Mouse (Mus musculus): ENCODE results near the gene Zfand2b. TPM values are rescaled to one million over a fixed set of nuclear protein-coding genes. Genes with fewer than 3 reads are reported as not detected.

Gene Zfand2b
- total RNA-seq, 2 experiments from 2014 or later: 14.6 to 17.7 TPM

GRCm38 (mm10) chr1:75180105-75180590 is 11.7 kb downstream of the Zfand2b start, which contains the start of gene Abcb6:
Gene Abcb6, minus strand, starts transcription at chr1:75180392.
- Histone ChIP-seq H3K4me3 (peak within 1 kb of the TSS; percentile 76), H3K27ac (peak within 1 kb of the TSS; percentile 88)
- DNase-seq: peak; percentile 91
- intact Hi-C loops (cut with DNase I): no loop called here
- no peak for TF ChIP-seq CTCF (IDR thresholded peaks at IDR 0.05)

DNA sequence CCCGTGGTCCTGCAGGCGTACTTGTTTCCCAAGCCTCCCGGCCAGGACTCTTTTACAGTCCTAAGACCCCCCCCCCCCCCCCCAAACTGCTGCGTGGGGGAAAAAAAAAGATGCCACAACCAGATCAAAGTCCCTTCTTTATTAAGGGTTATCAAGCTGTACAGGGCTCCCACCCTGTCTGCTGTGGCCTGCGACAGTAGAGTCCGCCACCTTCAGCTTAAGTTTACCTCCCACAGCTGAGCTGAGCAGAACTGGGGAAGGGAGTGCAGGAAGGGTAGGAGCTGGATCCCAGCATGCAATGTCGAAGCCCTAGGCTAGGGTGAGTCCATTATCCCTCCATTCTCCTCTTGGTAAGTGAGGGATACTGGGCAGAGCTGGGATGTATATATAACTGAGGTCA is 12.3 kb downstream of the Zfand2b start:
- H3K4me3 ChIP-seq: peak overlapping the region; percentile 76
- no peak for TF ChIP-seq CTCF (IDR thresholded peaks at IDR 0.05)
- intact Hi-C loops (cut with DNase I): no loop called here
- DNase-seq: no peak
- peak overlapping the region; percentile 88 for H3K27ac ChIP-seq

DNA sequence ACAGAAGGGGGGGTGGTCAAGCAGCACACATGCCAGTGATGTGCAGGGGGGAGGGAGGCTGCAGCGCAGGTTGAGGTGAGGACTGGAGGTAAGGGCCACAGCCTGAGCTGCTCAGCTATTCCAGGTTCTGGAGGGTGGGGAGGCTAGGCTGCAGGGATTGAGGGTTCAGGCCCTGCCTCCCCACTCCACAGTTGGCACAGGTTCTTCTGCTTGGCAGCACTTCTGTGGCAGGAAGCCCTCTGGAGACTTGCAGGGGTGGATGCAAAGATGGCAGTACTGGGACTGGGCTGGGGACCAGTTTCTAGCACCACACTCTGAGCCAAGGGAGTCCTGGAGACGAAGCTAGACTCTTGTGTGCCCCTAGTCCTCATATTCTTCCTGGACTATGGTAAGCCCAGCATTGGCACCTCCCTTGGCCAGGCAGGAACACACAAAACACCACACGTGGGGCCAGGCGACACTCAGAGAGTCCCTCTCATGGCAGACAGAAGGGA is 13.0 kb downstream of the Zfand2b start:
- TF ChIP-seq CTCF (IDR thresholded peaks at IDR 0.05): no peak
- Histone ChIP-seq H3K4me3 (no peak overlapping the region), H3K27ac (no peak overlapping the region)
- intact Hi-C loops (cut with DNase I): no loop called here
- no peak for DNase-seq

GRCm38 (mm10) chr1:75182160-75182559 is 13.7 kb downstream of the Zfand2b start:
- intact Hi-C loops (cut with DNase I): no loop called here
- no peak overlapping the region for H3K27ac ChIP-seq
- no peak for DNase-seq
- H3K4me3 ChIP-seq: no peak overlapping the region
- TF ChIP-seq CTCF (IDR thresholded peaks at IDR 0.05): peak; percentile 29; the same call in 1 of the 2 replicates

DNA sequence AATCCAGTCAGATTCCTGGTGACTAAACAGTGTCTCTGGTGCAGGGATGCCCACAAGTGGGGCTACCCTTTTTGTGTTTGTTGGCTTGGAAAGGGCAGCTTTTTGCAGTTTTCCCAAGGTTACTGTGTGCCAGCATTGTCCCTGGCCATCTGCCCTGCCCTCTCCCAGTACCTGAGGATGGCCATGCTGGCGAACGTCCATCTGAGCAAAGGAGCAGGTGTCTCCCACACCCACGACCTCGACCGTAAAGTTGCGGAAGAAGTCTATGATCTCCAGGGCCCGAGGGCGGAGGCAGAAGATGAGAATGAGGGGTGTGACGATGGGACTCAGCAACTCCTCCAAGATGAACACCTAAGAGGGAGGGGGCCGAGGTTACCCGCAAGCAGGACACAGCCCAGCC is 17.0 kb downstream of the Zfand2b start:
- DNase-seq: no peak
- intact Hi-C loops (cut with DNase I): no loop called here
- Histone ChIP-seq H3K4me3 (no peak overlapping the region), H3K27ac (no peak overlapping the region)
- TF ChIP-seq CTCF (IDR thresholded peaks at IDR 0.05): no peak

DNA sequence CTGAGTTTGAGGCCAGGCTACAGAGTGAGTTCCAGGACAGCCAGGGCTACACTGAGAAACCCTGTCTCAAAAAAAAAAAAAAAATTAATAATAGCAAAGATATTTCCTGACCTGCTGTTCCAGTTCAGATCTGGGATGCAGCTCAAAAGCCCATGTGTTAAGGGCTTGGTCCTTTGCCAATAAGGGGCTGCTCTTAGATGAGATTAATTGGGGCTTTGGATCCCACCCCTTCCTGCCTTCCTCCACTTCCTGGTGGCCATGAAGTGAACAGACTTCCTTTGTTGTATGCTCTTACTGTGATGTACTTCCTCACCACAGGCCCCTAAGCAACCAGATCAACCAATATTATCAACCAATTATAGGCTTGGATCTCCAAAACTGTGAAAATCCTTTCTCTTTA is 18.7 kb downstream of the Zfand2b start:
- DNase-seq: no peak
- TF ChIP-seq CTCF (IDR thresholded peaks at IDR 0.05): no peak
- Histone ChIP-seq H3K4me3 (no peak overlapping the region), H3K27ac (no peak overlapping the region)
- intact Hi-C loops (cut with DNase I): no loop called here

- intact Hi-C loops (cut with DNase I): no loop called here
- Histone ChIP-seq H3K27ac (no peak overlapping the region), H3K4me3 (no peak overlapping the region)
- no peak for TF ChIP-seq CTCF (IDR thresholded peaks at IDR 0.05)
- DNase-seq: no peak
Observed at GRCm38 (mm10) chr1:75187914-75188483, 19.6 kb downstream of the Zfand2b start.

DNA sequence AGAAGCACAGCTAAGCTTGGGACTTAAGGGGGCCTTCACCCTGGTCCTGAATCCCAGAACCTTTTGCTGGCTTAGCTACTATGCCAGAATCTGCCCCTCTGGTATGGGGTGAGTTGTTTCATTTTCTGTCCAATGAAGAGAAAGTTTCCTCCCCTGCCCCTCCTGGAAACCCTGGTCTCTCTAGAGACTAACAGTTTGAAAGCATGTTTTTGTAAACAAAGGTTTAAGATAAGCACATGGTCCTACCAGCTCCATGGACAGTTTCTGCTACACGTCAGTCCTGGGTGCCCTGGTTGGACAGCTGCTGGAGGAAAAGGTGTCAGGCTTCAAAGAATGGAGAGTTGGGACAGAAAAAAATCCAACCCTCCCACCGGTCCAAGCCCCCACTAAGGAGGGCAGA is 22.1 kb downstream of the Zfand2b start:
- Histone ChIP-seq H3K4me3 (peak overlapping the region; percentile 93), H3K27ac (peak overlapping the region; percentile 97)
- intact Hi-C loops (cut with DNase I): no loop called here
- no peak for DNase-seq
- no peak for TF ChIP-seq CTCF (IDR thresholded peaks at IDR 0.05)

DNA sequence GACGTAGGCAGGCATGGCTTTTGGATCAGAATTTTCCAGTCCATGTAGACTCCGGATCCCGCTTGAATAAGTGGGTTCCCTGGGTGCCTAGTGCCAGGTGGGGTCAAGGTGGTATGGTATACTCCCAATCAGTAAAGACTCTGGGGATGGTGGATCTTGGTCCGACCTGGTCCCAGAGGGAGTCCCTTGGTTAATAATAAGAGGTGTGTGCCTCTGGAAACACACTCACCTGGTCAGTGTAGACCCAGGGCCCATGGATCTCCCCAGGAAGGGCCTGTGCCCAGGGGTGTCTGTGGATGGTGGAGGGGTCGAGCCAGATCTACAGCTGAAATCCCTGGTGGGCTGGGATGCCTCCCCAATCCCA is 22.8 kb downstream of the Zfand2b start:
- intact Hi-C loops (cut with DNase I): loop anchor here (1.0 kb wide), 1 partner anchor 60 kb away; no protein-coding TSS in a partner anchor
- no peak for TF ChIP-seq CTCF (IDR thresholded peaks at IDR 0.05)
- no peak for DNase-seq
- H3K4me3 ChIP-seq: peak overlapping the region; percentile 93
- H3K27ac ChIP-seq: peak overlapping the region; percentile 97

GRCm38 (mm10) chr1:75191622-75192402 is 23.4 kb downstream of the Zfand2b start, which contains the start of the genes Ankzf1 and Atg9a:
Gene Ankzf1, plus strand, starts transcription at chr1:75192151.
Gene Atg9a, minus strand, starts transcription at chr1:75192196.
- Histone ChIP-seq H3K27ac (peak within 1 kb of the TSS; percentile 97), H3K4me3 (peak within 1 kb of the TSS; percentile 93)
- intact Hi-C loops (cut with DNase I): loop anchor here (1.0 to 2.0 kb wide), 2 partner anchors 19 to 59 kb away; partner anchors contain the start of genes Glb1l and Stk16
- TF ChIP-seq CTCF (IDR thresholded peaks at IDR 0.05): peak; percentile 9; the same call in 1 of the 2 replicates
- DNase-seq: peak; percentile 97

DNA sequence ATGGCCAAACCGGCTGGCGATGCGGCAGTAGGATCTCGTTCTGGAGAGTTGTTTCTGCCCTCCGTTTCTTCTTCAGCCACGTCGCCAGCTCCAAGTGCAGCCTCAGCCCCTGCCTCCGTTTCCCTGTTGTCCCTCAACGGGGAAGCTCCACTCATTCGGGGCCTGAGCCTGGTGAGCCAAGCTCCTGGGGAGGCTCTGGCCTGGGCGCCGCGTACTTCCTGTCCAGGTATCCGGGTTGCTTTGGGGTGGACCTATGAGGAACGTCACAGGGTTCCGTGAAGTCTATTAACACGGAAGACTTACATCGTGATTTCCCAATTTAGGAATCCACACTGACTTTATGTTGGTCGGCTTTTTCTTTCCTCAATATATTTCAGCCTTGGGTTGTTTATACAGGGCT is 24.0 kb downstream of the Zfand2b start:
- Histone ChIP-seq H3K27ac (peak overlapping the region; percentile 97), H3K4me3 (peak overlapping the region; percentile 93)
- TF ChIP-seq CTCF (IDR thresholded peaks at IDR 0.05): no peak
- intact Hi-C loops (cut with DNase I): loop anchor here (2.0 kb wide), 1 partner anchor 18 kb away; the partner anchor contains the start of genes Glb1l and Stk16
- DNase-seq: peak; percentile 53

DNA sequence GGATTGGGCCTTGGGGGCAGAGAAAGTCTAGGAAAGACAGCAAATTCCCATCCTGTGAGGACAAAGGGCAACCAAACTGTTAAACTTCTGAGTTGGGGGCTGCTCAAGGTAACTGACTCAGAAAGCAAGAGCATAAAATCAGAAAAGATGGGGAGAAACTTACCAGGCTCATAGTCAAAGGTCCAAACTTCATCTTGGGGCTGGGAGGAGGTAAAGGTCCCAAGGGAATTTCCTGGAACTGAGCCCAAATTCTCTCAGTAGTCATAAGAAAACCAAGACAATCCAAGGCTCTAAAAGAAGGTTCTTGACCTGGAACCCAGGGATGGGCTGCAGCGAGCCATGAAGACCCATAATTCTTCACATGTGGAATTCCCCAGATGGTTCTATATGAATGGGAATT is 32.8 kb downstream of the Zfand2b start:
- Histone ChIP-seq H3K4me3 (no peak overlapping the region), H3K27ac (no peak overlapping the region)
- DNase-seq: no peak
- TF ChIP-seq CTCF (IDR thresholded peaks at IDR 0.05): no peak
- intact Hi-C loops (cut with DNase I): no loop called here
